Mouse (Mus musculus): ENCODE results near the gene Prkar1a.

Gene Prkar1a

GRCm38 (mm10) chr11:109672881-109673739 lies 23.9 kb downstream of the Prkar1a start:
- in situ Hi-C loops (cut with MboI, MseI) = loop anchor here (5.0 kb wide), 1 partner anchor 189 kb away; no protein-coding TSS in a partner anchor

- in situ Hi-C loops (cut with MboI, MseI) = loop anchor here (5.0 kb wide), 1 partner anchor 189 kb away; no protein-coding TSS in a partner anchor
Measured at GRCm38 (mm10) chr11:109673741-109674140, 24.5 kb downstream of the Prkar1a start.

- in situ Hi-C loops (cut with MboI, MseI) = loop anchor here (5.0 kb wide), 1 partner anchor 188 kb away; no protein-coding TSS in a partner anchor
Measured at GRCm38 (mm10) chr11:109674542-109674941, 25.3 kb downstream of the Prkar1a start.

GRCm38 (mm10) chr11:109675208-109675607 lies 26.0 kb downstream of the Prkar1a start:
- in situ Hi-C loops (cut with MboI, MseI) = no loop called here

- in situ Hi-C loops (cut with MboI, MseI) = no loop called here
Measured at GRCm38 (mm10) chr11:109675771-109676170, 26.6 kb downstream of the Prkar1a start.

GRCm38 (mm10) chr11:109676621-109677373 lies 27.6 kb downstream of the Prkar1a start:
- in situ Hi-C loops (cut with MboI, MseI) = no loop called here

- in situ Hi-C loops (cut with MboI, MseI) = no loop called here
Measured at GRCm38 (mm10) chr11:109678291-109678690, 29.1 kb downstream of the Prkar1a start.

GRCm38 (mm10) chr11:109680934-109681333 lies 31.7 kb downstream of the Prkar1a start:
- in situ Hi-C loops (cut with MboI, MseI) = no loop called here

GRCm38 (mm10) chr11:109681556-109681955 lies 32.4 kb downstream of the Prkar1a start:
- in situ Hi-C loops (cut with MboI, MseI) = no loop called here

GRCm38 (mm10) chr11:109682221-109682620 lies 33.0 kb downstream of the Prkar1a start:
- in situ Hi-C loops (cut with MboI, MseI) = no loop called here

GRCm38 (mm10) chr11:109689539-109689938 lies 40.3 kb downstream of the Prkar1a start:
- in situ Hi-C loops (cut with MboI, MseI) = no loop called here

GRCm38 (mm10) chr11:109692737-109693136 lies 43.5 kb downstream of the Prkar1a start:
- in situ Hi-C loops (cut with MboI, MseI) = no loop called here

- in situ Hi-C loops (cut with MboI, MseI) = loop anchor here (5.0 kb wide), 1 partner anchor 86 kb away; no protein-coding TSS in a partner anchor
Measured at GRCm38 (mm10) chr11:109696519-109696918, 47.3 kb downstream of the Prkar1a start.

- in situ Hi-C loops (cut with MboI, MseI) = loop anchor here (5.0 kb wide), 1 partner anchor 85 kb away; no protein-coding TSS in a partner anchor
Measured at GRCm38 (mm10) chr11:109697089-109697643, 48.0 kb downstream of the Prkar1a start.

- in situ Hi-C loops (cut with MboI, MseI) = loop anchor here (5.0 kb wide), 1 partner anchor 84 kb away; no protein-coding TSS in a partner anchor
Measured at GRCm38 (mm10) chr11:109698740-109699139, 49.5 kb downstream of the Prkar1a start.

- in situ Hi-C loops (cut with MboI, MseI) = loop anchor here (5.0 kb wide), 1 partner anchor 83 kb away; no protein-coding TSS in a partner anchor
Measured at GRCm38 (mm10) chr11:109699784-109700183, 50.6 kb downstream of the Prkar1a start.

- in situ Hi-C loops (cut with MboI, MseI) = no loop called here
Measured at GRCm38 (mm10) chr11:109700761-109701160, 51.6 kb downstream of the Prkar1a start.

- in situ Hi-C loops (cut with MboI, MseI) = no loop called here
Measured at GRCm38 (mm10) chr11:109702031-109702815, 53.0 kb downstream of the Prkar1a start.

GRCm38 (mm10) chr11:109703845-109704244 lies 54.6 kb downstream of the Prkar1a start:
- in situ Hi-C loops (cut with MboI, MseI) = no loop called here

GRCm38 (mm10) chr11:109704311-109705205 lies 55.4 kb downstream of the Prkar1a start:
- in situ Hi-C loops (cut with MboI, MseI) = no loop called here
